Mouse (Mus musculus): ENCODE measurements at regions not wholly inside any gene's neighbourhood (a gene's known extent, or its start where the extent isn't known, plus 50 kb on each side); places are given as distances from the start of the nearest gene placed in this dataset.
"Not testable (repeated sequence)": the region's sequence is repeated elsewhere in the genome, so short reads cannot be mapped to it uniquely, and the experiment has no call there.

GRCm38 (mm10) chr6:68532599-68532998, 997.0 kb upstream of the Tacstd2 start:
- TF ChIP-seq CTCF (IDR thresholded peaks at IDR 0.05; ENCODE audit: low read depth), result no peak
- Histone ChIP-seq H3K4me2 (ENCODE audit: low read depth) (no peak overlapping the region), H3K9ac (no peak overlapping the region), H3K4me1 (ENCODE audit: insufficient read depth) (no peaks in the 10 kb centered on the region), H3K9me3 (ENCODE audit: low read length) (no peaks in the 10 kb centered on the region), H3K27me3 (ENCODE audit: insufficient read depth, low read length) (no peaks in the 10 kb centered on the region), H3K36me3 (ENCODE audit: insufficient read depth) (no peaks in the 10 kb centered on the region), H3K27ac (ENCODE audit: low read depth, low read length) (no peak overlapping the region), H3K4me3 (ENCODE audit: low read depth, low read length) (no peak overlapping the region)
- DNase-seq (no peak), ATAC-seq (no peak)

- no peak overlapping the region for H3K4me2 ChIP-seq (ENCODE audit: low read depth)
- no peak overlapping the region for H3K27ac ChIP-seq (ENCODE audit: low read depth, low read length)
- H3K9me3 ChIP-seq (ENCODE audit: low read length), result no peaks in the 10 kb centered on the region
- H3K4me1 ChIP-seq (ENCODE audit: insufficient read depth), result no peaks in the 10 kb centered on the region
- DNase-seq, result no peak
- no peak for TF ChIP-seq CTCF (IDR thresholded peaks at IDR 0.05; ENCODE audit: low read depth)
- H3K36me3 ChIP-seq (ENCODE audit: insufficient read depth), result no peaks in the 10 kb centered on the region
- no peak for ATAC-seq
- H3K27me3 ChIP-seq (ENCODE audit: insufficient read depth, low read length), result no peaks in the 10 kb centered on the region
- H3K4me3 ChIP-seq (ENCODE audit: low read depth, low read length), result no peak overlapping the region
- no peak overlapping the region for H3K9ac ChIP-seq
These were observed 968.3 kb upstream of the Tacstd2 start for GRCm38 (mm10) chr6:68503937-68504336.

GRCm38 (mm10) chr6:68481137-68481536, 945.5 kb upstream of the Tacstd2 start:
- no peak overlapping the region for H3K27ac ChIP-seq (ENCODE audit: low read depth, low read length)
- DNase-seq, result no peak

GRCm38 (mm10) chr6:68474872-68475271, 939.3 kb upstream of the Tacstd2 start:
- peak; percentile 88 for ATAC-seq
- H3K4me2 ChIP-seq (ENCODE audit: low read depth), result no peak overlapping the region
- no peaks in the 10 kb centered on the region for H3K9me3 ChIP-seq (ENCODE audit: low read length)
- no peaks in the 10 kb centered on the region for H3K27me3 ChIP-seq (ENCODE audit: insufficient read depth, low read length)
- no peaks in the 10 kb centered on the region for H3K36me3 ChIP-seq (ENCODE audit: insufficient read depth)
- no peak overlapping the region for H3K9ac ChIP-seq
- no peak for TF ChIP-seq CTCF (IDR thresholded peaks at IDR 0.05; ENCODE audit: low read depth)
- no peak overlapping the region for H3K27ac ChIP-seq (ENCODE audit: low read depth, low read length)
- DNase-seq, result peak; percentile 49
- H3K4me1 ChIP-seq (ENCODE audit: insufficient read depth), result no peaks in the 10 kb centered on the region
- no peak overlapping the region for H3K4me3 ChIP-seq (ENCODE audit: low read depth, low read length)

More at GRCm38 (mm10) chr6:68481137-68481536, 945.5 kb upstream of the Tacstd2 start:
- ATAC-seq, result no peak
- H3K4me2 ChIP-seq (ENCODE audit: low read depth), result no peak overlapping the region
- no peak overlapping the region for H3K4me3 ChIP-seq (ENCODE audit: low read depth, low read length)
- H3K9ac ChIP-seq, result no peak overlapping the region
- H3K9me3 ChIP-seq (ENCODE audit: low read length), result no peaks in the 10 kb centered on the region
- no peaks in the 10 kb centered on the region for H3K4me1 ChIP-seq (ENCODE audit: insufficient read depth)
- H3K27me3 ChIP-seq (ENCODE audit: insufficient read depth, low read length), result no peaks in the 10 kb centered on the region
- TF ChIP-seq CTCF (IDR thresholded peaks at IDR 0.05; ENCODE audit: low read depth), result no peak
- 37% methylated on average over 1 of the region's 1 CpGs for WGBS
- H3K36me3 ChIP-seq (ENCODE audit: insufficient read depth), result no peaks in the 10 kb centered on the region

- WGBS, result 77% methylated on average over 5 of the region's 5 CpGs
- H3K4me3 ChIP-seq (ENCODE audit: low read depth, low read length); H3K9me3 ChIP-seq (ENCODE audit: low read length); H3K36me3 ChIP-seq (ENCODE audit: insufficient read depth); H3K9ac ChIP-seq; ATAC-seq; H3K27ac ChIP-seq (ENCODE audit: low read depth, low read length); H3K4me2 ChIP-seq (ENCODE audit: low read depth); H3K27me3 ChIP-seq (ENCODE audit: insufficient read depth, low read length); H3K4me1 ChIP-seq (ENCODE audit: insufficient read depth); DNase-seq: not testable (repeated sequence)
These were observed 917.6 kb upstream of the Tacstd2 start for GRCm38 (mm10) chr6:68453061-68453803.

- DNase-seq (no peak), ATAC-seq (no peak)
- H3K9ac ChIP-seq, result no peak overlapping the region
- H3K27ac ChIP-seq (ENCODE audit: low read depth, low read length), result no peak overlapping the region
- no peaks in the 10 kb centered on the region for H3K27me3 ChIP-seq (ENCODE audit: insufficient read depth, low read length)
- no peak overlapping the region for H3K4me2 ChIP-seq (ENCODE audit: low read depth)
- no peaks in the 10 kb centered on the region for H3K4me1 ChIP-seq (ENCODE audit: insufficient read depth)
- no peaks in the 10 kb centered on the region for H3K36me3 ChIP-seq (ENCODE audit: insufficient read depth)
- WGBS, result 87% methylated on average over 3 of the region's 3 CpGs
- no peaks in the 10 kb centered on the region for H3K9me3 ChIP-seq (ENCODE audit: low read length)
- no peak for TF ChIP-seq CTCF (IDR thresholded peaks at IDR 0.05; ENCODE audit: low read depth)
- H3K4me3 ChIP-seq (ENCODE audit: low read depth, low read length), result no peak overlapping the region
These were observed 913.6 kb upstream of the Tacstd2 start for GRCm38 (mm10) chr6:68449042-68449832.

- H3K36me3 ChIP-seq (ENCODE audit: insufficient read depth), result no peaks in the 10 kb centered on the region
- H3K9ac ChIP-seq, result no peak overlapping the region
- no peak overlapping the region for H3K4me3 ChIP-seq (ENCODE audit: low read depth, low read length)
- no peak for ATAC-seq
- no peaks in the 10 kb centered on the region for H3K27me3 ChIP-seq (ENCODE audit: insufficient read depth, low read length)
- H3K27ac ChIP-seq (ENCODE audit: low read depth, low read length), result no peak overlapping the region
- no peak for TF ChIP-seq CTCF (IDR thresholded peaks at IDR 0.05; ENCODE audit: low read depth)
- no peaks in the 10 kb centered on the region for H3K4me1 ChIP-seq (ENCODE audit: insufficient read depth)
- no peak for DNase-seq
- H3K4me2 ChIP-seq (ENCODE audit: low read depth), result no peak overlapping the region
- no peaks in the 10 kb centered on the region for H3K9me3 ChIP-seq (ENCODE audit: low read length)
- 81% methylated on average over 4 of the region's 4 CpGs for WGBS
These were observed 910.2 kb upstream of the Tacstd2 start for GRCm38 (mm10) chr6:68445782-68446181.

Measured in forebrain, postnatal 0 days (tissue).